Mouse (Mus musculus): ENCODE measurements at regions not wholly inside any gene's neighbourhood (a gene's known extent, or its start where the extent isn't known, plus 50 kb on each side); places are given as distances from the start of the nearest gene placed in this dataset.

- no peak for TF ChIP-seq CTCF (IDR thresholded peaks at IDR 0.05; ENCODE audit: insufficient read depth, low read depth, low read length)
- TF ChIP-seq POLR2A (IDR thresholded peaks at IDR 0.05; ENCODE audit: insufficient read depth, low read depth, low read length), result no peak
Measured at GRCm38 (mm10) chrX:142504962-142505361, 114.6 kb upstream of the Acsl4 start.

Data from olfactory bulb, adult 2 months (tissue).